Mouse (Mus musculus): ENCODE measurements at regions not wholly inside any gene's neighbourhood (a gene's known extent, or its start where the extent isn't known, plus 50 kb on each side); places are given as distances from the start of the nearest gene placed in this dataset.
A peak's percentile ranks its signal among the peaks of the same experiment; 100 is the strongest.

GRCm38 (mm10) chr11:25473682-25474365 lies 736.7 kb downstream of the 5730522E02Rik start:
- H3K4me3 ChIP-seq (ENCODE audit: low read depth, low read length), result no peak overlapping the region
- H3K27ac ChIP-seq (replicated peaks; ENCODE audit: low read depth, low read length), result no peak overlapping the region
- no peak for ATAC-seq (ENCODE audit: low read depth)
- H3K9me3 ChIP-seq (ENCODE audit: control insufficient read depth, low read length), result no peaks in the 10 kb centered on the region
- no peak overlapping the region for H3K9ac ChIP-seq (ENCODE audit: low read depth, low read length)
- no peak overlapping the region for H3K4me2 ChIP-seq (ENCODE audit: low read depth, low read length)
- 62% methylated on average over 2 of the region's 2 CpGs for WGBS
- H3K36me3 ChIP-seq (ENCODE audit: control insufficient read depth, insufficient read depth, low read length), result no peaks in the 10 kb centered on the region
- DNase-seq (ENCODE audit: low spot score), result no peak
- H3K27me3 ChIP-seq (replicated peaks; ENCODE audit: control insufficient read depth, insufficient read depth, low read length), result no peaks in the 10 kb centered on the region
- no peaks in the 10 kb centered on the region for H3K4me1 ChIP-seq (ENCODE audit: control insufficient read depth, insufficient read depth, low read length)

DNA sequence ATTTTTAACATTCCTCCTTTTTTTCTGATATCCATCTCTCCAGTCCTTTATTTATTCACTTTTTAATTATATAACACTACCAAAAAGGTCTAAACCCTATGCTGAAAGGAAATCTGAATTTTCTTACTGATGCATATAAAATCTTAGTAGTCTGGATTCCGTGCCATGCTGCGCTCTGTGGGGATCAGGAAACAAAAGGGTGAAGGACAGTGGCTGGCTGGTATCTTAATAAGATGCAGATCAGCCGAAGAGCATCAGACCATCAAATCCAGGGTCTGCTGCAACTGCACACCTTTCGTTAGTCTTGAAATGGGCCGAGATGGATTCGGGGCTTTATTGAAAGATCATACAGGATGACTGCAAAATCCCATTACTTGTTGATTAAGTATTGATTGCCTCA lies 740.7 kb downstream of the 5730522E02Rik start:
- no peak overlapping the region for H3K4me2 ChIP-seq (ENCODE audit: low read depth, low read length)
- 73% methylated on average over 6 of the region's 6 CpGs for WGBS
- no peaks in the 10 kb centered on the region for H3K4me1 ChIP-seq (ENCODE audit: control insufficient read depth, insufficient read depth, low read length)
- no peak for ATAC-seq (ENCODE audit: low read depth)
- no peak overlapping the region for H3K4me3 ChIP-seq (ENCODE audit: low read depth, low read length)
- H3K36me3 ChIP-seq (ENCODE audit: control insufficient read depth, insufficient read depth, low read length), result no peaks in the 10 kb centered on the region
- no peaks in the 10 kb centered on the region for H3K27me3 ChIP-seq (replicated peaks; ENCODE audit: control insufficient read depth, insufficient read depth, low read length)
- DNase-seq (ENCODE audit: low spot score), result no peak
- no peaks in the 10 kb centered on the region for H3K9me3 ChIP-seq (ENCODE audit: control insufficient read depth, low read length)
- no peak overlapping the region for H3K9ac ChIP-seq (ENCODE audit: low read depth, low read length)
- H3K27ac ChIP-seq (replicated peaks; ENCODE audit: low read depth, low read length), result no peak overlapping the region

- no peak overlapping the region for H3K27ac ChIP-seq (replicated peaks; ENCODE audit: low read depth, low read length)
- H3K27me3 ChIP-seq (replicated peaks; ENCODE audit: control insufficient read depth, insufficient read depth, low read length), result no peaks in the 10 kb centered on the region
- no peak for DNase-seq (ENCODE audit: low spot score)
- 70% methylated on average over 1 of the region's 1 CpGs for WGBS
- H3K4me2 ChIP-seq (ENCODE audit: low read depth, low read length), result no peak overlapping the region
- no peak for ATAC-seq (ENCODE audit: low read depth)
- H3K9ac ChIP-seq (ENCODE audit: low read depth, low read length), result no peak overlapping the region
- no peaks in the 10 kb centered on the region for H3K4me1 ChIP-seq (ENCODE audit: control insufficient read depth, insufficient read depth, low read length)
- no peaks in the 10 kb centered on the region for H3K36me3 ChIP-seq (ENCODE audit: control insufficient read depth, insufficient read depth, low read length)
- H3K9me3 ChIP-seq (ENCODE audit: control insufficient read depth, low read length), result 0 out of 2 replicates have a peak, but pooled peaks cover 7% of the 10 kb centered on the region
- H3K4me3 ChIP-seq (ENCODE audit: low read depth, low read length), result no peak overlapping the region
Measured at GRCm38 (mm10) chr11:25437206-25437605, 773.4 kb downstream of the 5730522E02Rik start.

DNA sequence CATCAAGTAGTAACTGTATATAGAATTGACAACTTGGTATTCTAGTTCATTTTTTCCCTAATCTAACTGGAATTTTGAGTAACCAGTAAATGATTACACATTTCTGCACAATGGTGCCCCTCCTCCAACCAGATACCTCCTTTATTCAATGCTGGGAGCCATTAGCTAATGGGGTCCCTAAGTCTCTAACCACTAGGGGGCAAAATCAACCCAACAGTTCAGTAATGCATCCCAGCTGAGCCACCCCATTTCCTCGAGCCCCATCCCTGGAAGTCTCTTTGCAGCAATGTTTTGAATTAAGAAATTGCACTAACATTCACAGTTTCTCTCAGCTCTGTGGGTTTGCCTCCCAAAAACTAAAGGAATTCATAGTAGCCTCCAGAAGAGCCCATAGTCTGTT lies 774.9 kb downstream of the 5730522E02Rik start:
- no peak overlapping the region for H3K9ac ChIP-seq (ENCODE audit: low read depth, low read length)
- WGBS, result 28% methylated on average over 1 of the region's 1 CpGs
- 0 out of 2 replicates have a peak, but pooled peaks cover 7% of the 10 kb centered on the region for H3K9me3 ChIP-seq (ENCODE audit: control insufficient read depth, low read length)
- H3K27ac ChIP-seq (replicated peaks; ENCODE audit: low read depth, low read length), result no peak overlapping the region
- no peaks in the 10 kb centered on the region for H3K4me1 ChIP-seq (ENCODE audit: control insufficient read depth, insufficient read depth, low read length)
- no peak overlapping the region for H3K4me2 ChIP-seq (ENCODE audit: low read depth, low read length)
- DNase-seq (ENCODE audit: low spot score) (peak; percentile 54), ATAC-seq (ENCODE audit: low read depth) (no peak)
- no peaks in the 10 kb centered on the region for H3K36me3 ChIP-seq (ENCODE audit: control insufficient read depth, insufficient read depth, low read length)
- H3K4me3 ChIP-seq (ENCODE audit: low read depth, low read length), result no peak overlapping the region
- no peaks in the 10 kb centered on the region for H3K27me3 ChIP-seq (replicated peaks; ENCODE audit: control insufficient read depth, insufficient read depth, low read length)

GRCm38 (mm10) chr11:25423186-25423585 lies 787.4 kb downstream of the 5730522E02Rik start:
- no peak overlapping the region for H3K4me3 ChIP-seq (ENCODE audit: low read depth, low read length)
- H3K9ac ChIP-seq (ENCODE audit: low read depth, low read length), result no peak overlapping the region
- H3K27ac ChIP-seq (replicated peaks; ENCODE audit: low read depth, low read length), result no peak overlapping the region
- no peaks in the 10 kb centered on the region for H3K9me3 ChIP-seq (ENCODE audit: control insufficient read depth, low read length)
- WGBS, result 85% methylated on average over 4 of the region's 4 CpGs
- H3K4me2 ChIP-seq (ENCODE audit: low read depth, low read length), result no peak overlapping the region
- no peaks in the 10 kb centered on the region for H3K36me3 ChIP-seq (ENCODE audit: control insufficient read depth, insufficient read depth, low read length)
- no peak for ATAC-seq (ENCODE audit: low read depth)
- H3K4me1 ChIP-seq (ENCODE audit: control insufficient read depth, insufficient read depth, low read length), result no peaks in the 10 kb centered on the region
- no peak for DNase-seq (ENCODE audit: low spot score)
- H3K27me3 ChIP-seq (replicated peaks; ENCODE audit: control insufficient read depth, insufficient read depth, low read length), result no peaks in the 10 kb centered on the region

DNA sequence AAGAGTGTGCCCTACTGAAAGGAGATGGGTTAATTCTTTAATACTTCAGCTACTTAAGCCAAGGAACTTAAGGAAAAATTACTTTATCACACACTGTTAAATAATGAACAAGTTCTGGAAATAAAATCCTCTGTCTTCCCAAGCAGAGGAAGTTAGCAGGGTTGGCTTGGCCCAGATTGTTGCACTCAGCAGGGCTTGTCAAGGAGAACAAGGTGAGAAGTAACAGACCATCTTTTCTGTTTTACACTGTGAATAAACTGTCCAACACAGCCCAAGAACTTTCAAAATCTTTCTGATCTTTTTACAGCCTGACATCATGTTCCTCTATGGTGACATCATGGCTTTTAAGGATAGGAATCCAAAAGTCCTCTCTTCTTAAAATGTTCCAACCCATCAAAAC lies 789.1 kb downstream of the 5730522E02Rik start:
- no peak for ATAC-seq (ENCODE audit: low read depth)

DNA sequence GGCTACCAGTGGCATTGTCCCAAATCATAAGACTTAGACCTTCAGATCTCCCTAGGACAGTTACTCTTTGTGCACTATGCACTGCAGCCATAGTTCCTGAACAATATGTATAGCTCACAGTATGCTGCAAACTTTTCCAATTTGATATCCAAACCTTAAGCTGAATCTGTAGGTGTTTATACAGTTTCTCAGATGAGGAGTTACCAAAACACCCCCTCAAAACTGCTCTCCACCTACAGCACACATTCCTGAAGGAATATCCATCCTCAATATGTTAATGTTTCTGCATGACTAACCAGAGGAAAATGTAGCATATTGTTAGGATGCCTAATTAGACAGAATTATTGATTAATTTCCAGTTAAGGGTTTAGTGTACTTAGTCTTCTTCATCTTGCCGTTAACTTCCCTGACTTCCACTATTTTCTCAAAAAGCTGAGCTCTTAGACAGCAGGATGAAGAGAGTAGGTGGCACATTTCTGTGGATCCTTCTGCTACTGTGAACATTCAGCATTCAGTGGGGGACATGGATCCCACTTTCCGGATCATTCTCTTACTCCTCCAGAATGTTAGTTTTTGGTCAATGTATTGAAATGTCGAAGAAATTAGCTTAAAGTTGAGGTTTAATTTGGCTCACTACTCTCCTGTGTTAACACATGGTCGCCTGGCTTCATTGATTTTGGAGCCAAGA lies 800.0 kb downstream of the 5730522E02Rik start:
- Histone ChIP-seq H3K9ac (ENCODE audit: low read depth, low read length) (no peak overlapping the region), H3K27me3 (replicated peaks; ENCODE audit: control insufficient read depth, insufficient read depth, low read length) (no peaks in the 10 kb centered on the region), H3K4me2 (ENCODE audit: low read depth, low read length) (no peak overlapping the region), H3K4me3 (ENCODE audit: low read depth, low read length) (no peak overlapping the region), H3K9me3 (ENCODE audit: control insufficient read depth, low read length) (no peaks in the 10 kb centered on the region), H3K36me3 (ENCODE audit: control insufficient read depth, insufficient read depth, low read length) (no peaks in the 10 kb centered on the region), H3K27ac (replicated peaks; ENCODE audit: low read depth, low read length) (no peak overlapping the region), H3K4me1 (ENCODE audit: control insufficient read depth, insufficient read depth, low read length) (no peaks in the 10 kb centered on the region)
- ATAC-seq (ENCODE audit: low read depth) (no peak), DNase-seq (ENCODE audit: low spot score) (no peak)
- 84% methylated on average over 4 of the region's 4 CpGs for WGBS

More for the DNA sequence above, 789.1 kb downstream of the 5730522E02Rik start:
- Histone ChIP-seq H3K36me3 (ENCODE audit: control insufficient read depth, insufficient read depth, low read length) (no peaks in the 10 kb centered on the region), H3K4me1 (ENCODE audit: control insufficient read depth, insufficient read depth, low read length) (no peaks in the 10 kb centered on the region), H3K27ac (replicated peaks; ENCODE audit: low read depth, low read length) (no peak overlapping the region), H3K4me2 (ENCODE audit: low read depth, low read length) (no peak overlapping the region), H3K9me3 (ENCODE audit: control insufficient read depth, low read length) (no peaks in the 10 kb centered on the region), H3K27me3 (replicated peaks; ENCODE audit: control insufficient read depth, insufficient read depth, low read length) (no peaks in the 10 kb centered on the region), H3K9ac (ENCODE audit: low read depth, low read length) (no peak overlapping the region), H3K4me3 (ENCODE audit: low read depth, low read length) (no peak overlapping the region)
- peak; percentile 13 for DNase-seq (ENCODE audit: low spot score)

DNA sequence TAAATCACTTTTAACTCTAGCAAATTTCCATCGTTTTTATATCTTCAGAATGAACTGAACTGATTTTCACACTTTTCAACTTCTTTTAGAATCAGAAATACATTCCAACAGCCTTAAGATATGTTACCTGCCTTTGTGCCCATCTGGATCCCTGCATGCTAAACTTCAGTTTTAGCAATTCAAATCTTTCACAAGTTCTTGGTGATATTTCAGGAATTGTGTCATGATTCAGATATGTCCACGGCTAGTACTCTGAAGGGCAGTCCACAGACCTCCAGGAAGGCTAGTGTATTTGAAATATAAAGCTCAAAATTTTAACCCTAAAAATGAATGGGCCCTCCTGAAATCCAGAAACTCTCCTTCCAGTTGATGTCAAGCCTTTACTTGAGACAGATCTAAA lies 818.9 kb downstream of the 5730522E02Rik start:
- H3K9me3 ChIP-seq (ENCODE audit: control insufficient read depth, low read length), result no peaks in the 10 kb centered on the region
- no peak for ATAC-seq (ENCODE audit: low read depth)
- H3K4me3 ChIP-seq (ENCODE audit: low read depth, low read length), result no peak overlapping the region
- H3K4me2 ChIP-seq (ENCODE audit: low read depth, low read length), result no peak overlapping the region
- H3K9ac ChIP-seq (ENCODE audit: low read depth, low read length), result no peak overlapping the region
- no peaks in the 10 kb centered on the region for H3K27me3 ChIP-seq (replicated peaks; ENCODE audit: control insufficient read depth, insufficient read depth, low read length)
- WGBS, result 65% methylated on average over 2 of the region's 2 CpGs
- no peak for DNase-seq (ENCODE audit: low spot score)
- no peaks in the 10 kb centered on the region for H3K4me1 ChIP-seq (ENCODE audit: control insufficient read depth, insufficient read depth, low read length)
- no peaks in the 10 kb centered on the region for H3K36me3 ChIP-seq (ENCODE audit: control insufficient read depth, insufficient read depth, low read length)
- H3K27ac ChIP-seq (replicated peaks; ENCODE audit: low read depth, low read length), result no peak overlapping the region

DNA sequence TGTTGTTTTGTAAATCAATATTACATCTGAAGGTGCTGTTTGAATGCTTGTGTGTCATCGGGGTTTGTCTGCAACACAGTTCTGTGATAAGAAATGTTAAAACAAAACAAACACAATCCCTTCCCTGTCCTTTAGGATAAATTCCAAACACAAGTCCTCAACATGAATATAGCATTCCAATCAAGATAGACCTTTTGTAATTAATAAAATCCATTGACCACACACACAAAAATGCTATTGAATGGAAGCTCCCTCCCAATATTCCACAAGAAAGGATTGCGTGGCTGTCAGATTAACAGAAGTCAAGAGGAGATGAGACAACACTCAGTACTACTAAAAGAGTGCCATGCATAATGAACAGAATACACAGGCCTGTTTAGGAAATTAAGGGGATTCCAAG lies 843.5 kb downstream of the 5730522E02Rik start:
- Histone ChIP-seq H3K9me3 (ENCODE audit: control insufficient read depth, low read length) (no peaks in the 10 kb centered on the region), H3K9ac (ENCODE audit: low read depth, low read length) (no peak overlapping the region), H3K4me3 (ENCODE audit: low read depth, low read length) (no peak overlapping the region), H3K36me3 (ENCODE audit: control insufficient read depth, insufficient read depth, low read length) (no peaks in the 10 kb centered on the region), H3K27ac (replicated peaks; ENCODE audit: low read depth, low read length) (no peak overlapping the region), H3K4me2 (ENCODE audit: low read depth, low read length) (no peak overlapping the region), H3K4me1 (ENCODE audit: control insufficient read depth, insufficient read depth, low read length) (no peaks in the 10 kb centered on the region), H3K27me3 (replicated peaks; ENCODE audit: control insufficient read depth, insufficient read depth, low read length) (no peaks in the 10 kb centered on the region)
- WGBS, result 86% methylated on average over 2 of the region's 2 CpGs
- ATAC-seq (ENCODE audit: low read depth) (no peak), DNase-seq (ENCODE audit: low spot score) (no peak)

All from embryonic facial prominence, embryonic 14.5 days (tissue).